Mouse (Mus musculus) spleen, adult 2 months (tissue): ENCODE measurements around the gene Csrnp2.

Experiments
- CTCF ChIP-seq: fragments of 200-500 bp; IDR thresholded peaks from 2 replicates; pipeline ENCODE4 v1.5.1; 2011; ENCODE audit warnings: mild to moderate bottlenecking, inconsistent platforms; ENCODE audit not compliant: insufficient read depth, insufficient read length, insufficient replicate concordance; ENCODE audit errors: extremely low read depth
- POLR2A ChIP-seq: fragments of 200-500 bp; IDR thresholded peaks from 2 replicates; pipeline ENCODE4 v1.6.1; 2011; ENCODE audit warnings: low read depth, low read length, inconsistent platforms

DNA sequence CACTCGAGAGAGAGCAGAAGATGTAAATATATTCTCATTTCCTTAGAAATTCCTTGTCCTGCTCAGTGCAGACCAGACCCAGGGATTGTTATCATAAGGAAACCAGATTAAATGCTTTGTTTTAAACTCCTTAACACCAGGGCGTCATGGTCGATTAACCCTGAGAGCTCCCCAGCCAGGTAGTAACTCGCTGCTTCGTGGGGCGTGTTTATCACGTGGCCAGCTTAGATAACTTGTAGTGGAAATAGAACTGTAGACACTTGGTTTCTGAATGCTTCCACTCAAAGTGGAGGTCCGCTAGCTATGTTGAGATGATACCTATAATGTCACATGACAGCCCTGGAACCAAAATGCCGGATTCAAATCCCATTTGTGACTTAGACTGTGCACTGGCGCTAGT lies 25.3 kb downstream of the Csrnp2 start:
- TF ChIP-seq CTCF (no peak), POLR2A (no peak)
